Mouse (Mus musculus) embryonic fibroblast, embryonic 13.5 days (primary cell): ENCODE data around the gene 1810055G02Rik.

Source experiments
- CTCF ChIP-seq: IDR thresholded peaks from 2 replicates; pipeline ENCODE4 v1.5.1; 2011; ENCODE audit warnings: mild to moderate bottlenecking, control low read depth, low read length, moderate library complexity, borderline replicate concordance; ENCODE audit not compliant: insufficient read depth
- POLR2A ChIP-seq: IDR thresholded peaks from 2 replicates; pipeline ENCODE4 v1.6.1; 2011; ENCODE audit warnings: low read depth, mild to moderate bottlenecking, control low read depth, low read length, moderate library complexity

- TF ChIP-seq CTCF (no peak), POLR2A (no peak)
Measured at GRCm38 (mm10) chr19:3667979-3668378, 40.1 kb upstream of the 1810055G02Rik start.
